Mouse (Mus musculus) monocyte, adult 5-6 weeks (primary cell): ENCODE measurements around the gene Cox8a. TPM values are rescaled to one million over a fixed set of nuclear protein-coding genes. Genes with fewer than 3 reads are reported as not detected.

Experiments used
- ATAC-seq: fragments of 153-309, 156-312 bp; replicated peaks from 2 replicates; pipeline ENCODE4 v1.8.0; 2017; ENCODE audit warnings: mild to moderate bottlenecking; ENCODE audit not compliant: low TSS enrichment, insufficient number of reproducible peaks, severe bottlenecking, poor library complexity, low FRiP score
- total RNA-seq: library from RNA; stranded (forward); fragments of 200-1000, 200-491, 200-594 nt; gene quantifications from 3 replicates; pipeline ENCODE4 v1.2.3, GENCODE M21; 2017

The Cox8a gene
- total RNA-seq, 1 experiment from 2014 or later, result 246 TPM

GRCm38 (mm10) chr19:7225096-7225690, 7.8 kb upstream of the Cox8a start:
- no peak for ATAC-seq

- no peak for ATAC-seq
These were observed 6.8 kb upstream of the Cox8a start for GRCm38 (mm10) chr19:7224253-7224652.

DNA sequence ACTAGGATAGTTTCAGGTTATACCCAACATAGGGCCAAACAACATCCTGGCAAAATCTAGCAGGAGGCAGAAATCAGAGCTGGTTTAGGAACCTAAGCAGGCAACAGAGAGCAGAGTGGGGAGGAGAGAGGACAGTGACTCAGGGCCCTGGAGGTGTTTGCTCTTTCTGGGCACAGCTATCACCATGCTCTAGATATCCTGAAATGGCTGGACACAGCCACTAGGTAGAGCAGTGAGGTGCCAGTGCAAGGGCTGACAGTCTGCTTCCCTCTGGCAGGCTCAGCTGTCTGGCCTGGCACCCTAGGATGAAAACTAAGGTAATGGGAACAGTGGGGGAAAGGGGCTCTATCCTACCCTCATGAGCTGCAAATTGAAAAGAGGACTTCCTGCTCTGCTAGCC, 6.1 kb upstream of the Cox8a start:
- no peak for ATAC-seq

DNA sequence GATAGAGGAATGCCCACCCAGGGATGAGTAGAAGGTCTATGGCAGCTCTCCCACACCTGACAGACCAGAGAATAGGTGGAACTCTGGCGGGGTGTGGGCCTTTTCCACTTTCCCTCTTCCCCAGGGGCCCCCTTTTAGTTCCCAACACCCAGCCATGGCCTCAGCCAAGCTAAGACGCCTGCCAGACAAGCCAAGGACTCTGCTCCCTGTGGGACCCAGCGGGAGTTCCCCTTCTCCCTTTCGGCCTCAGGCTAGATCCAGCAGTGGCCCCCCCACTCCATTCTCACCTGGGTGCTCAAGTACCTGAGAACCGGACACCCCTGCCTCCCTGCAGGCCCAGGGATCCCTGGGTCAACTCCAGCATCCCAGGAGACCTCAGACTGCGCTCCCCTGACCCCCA, 4.8 kb upstream of the Cox8a start:
- no peak for ATAC-seq

DNA sequence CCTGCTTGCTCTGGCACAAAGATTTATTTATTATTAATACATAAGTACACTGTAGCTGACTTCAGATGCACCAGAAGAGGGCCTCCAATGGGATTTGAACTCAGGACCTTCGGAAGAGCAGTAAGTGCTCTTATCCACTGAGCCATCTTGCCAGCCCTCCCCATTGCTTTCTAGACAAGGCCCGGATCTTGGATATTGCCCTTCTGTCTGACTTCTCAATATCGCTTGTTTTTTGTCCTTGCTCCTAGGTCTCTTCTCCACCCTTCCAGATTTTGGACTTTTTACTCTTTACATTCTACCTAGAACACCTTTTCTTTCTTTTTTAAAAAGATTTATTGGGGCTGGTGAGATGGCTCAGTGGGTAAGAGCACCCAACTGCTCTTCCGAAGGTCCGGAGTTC, 1.3 kb upstream of the Cox8a start:
- ATAC-seq, result no peak

DNA sequence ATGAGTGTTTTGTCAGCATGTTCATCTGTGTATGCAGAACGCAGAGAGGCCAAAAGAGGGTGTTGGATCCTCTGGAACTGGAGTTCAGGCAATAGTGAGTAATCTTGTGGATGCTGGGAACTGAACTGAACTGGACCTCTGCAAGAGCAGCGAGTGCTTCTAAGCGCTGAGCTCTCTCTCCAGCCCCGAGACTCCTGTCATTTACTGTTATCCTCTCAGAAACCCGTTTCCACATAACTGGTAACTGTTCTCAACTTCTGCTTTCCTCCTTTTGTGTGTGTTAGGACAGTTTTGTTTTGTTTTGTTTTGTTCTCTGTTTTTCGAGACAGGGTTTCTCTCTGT, 481 bp upstream of the Cox8a start:
- peak; percentile 28 for ATAC-seq

DNA sequence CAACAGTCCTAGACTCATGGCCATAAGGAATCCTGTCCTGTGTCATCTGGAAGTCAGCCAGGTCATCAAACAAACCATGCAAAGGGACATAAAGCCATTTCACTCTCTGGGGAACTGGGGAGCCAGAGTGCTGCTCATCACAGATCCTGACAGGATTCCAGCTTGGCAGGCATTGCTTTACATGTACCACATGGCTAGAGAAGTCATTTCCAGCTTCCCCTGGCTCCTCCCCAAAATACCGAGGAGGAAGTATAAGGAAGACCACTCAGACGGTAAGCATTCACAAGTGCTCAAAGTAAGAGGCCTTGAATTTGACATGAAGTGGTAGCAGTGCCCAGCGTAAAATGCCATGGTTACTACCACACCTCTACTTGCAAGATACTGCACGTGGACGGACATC, 2.9 kb downstream of the Cox8a start:
- no peak for ATAC-seq

- ATAC-seq, result no peak
These were observed 4.4 kb downstream of the Cox8a start for GRCm38 (mm10) chr19:7213010-7213409.

- no peak for ATAC-seq
These were observed 5.2 kb downstream of the Cox8a start for GRCm38 (mm10) chr19:7212216-7212615.

GRCm38 (mm10) chr19:7209907-7210646, 7.3 kb downstream of the Cox8a start:
- ATAC-seq, result no peak

GRCm38 (mm10) chr19:7205753-7206736, 11.4 kb downstream of the Cox8a start, which contains the start of gene Otub1:
Otub1 (minus strand) TSS chr19:7206316.
- peak; percentile 95 for ATAC-seq

GRCm38 (mm10) chr19:7205326-7205725, 12.1 kb downstream of the Cox8a start:
- ATAC-seq, result no peak

DNA sequence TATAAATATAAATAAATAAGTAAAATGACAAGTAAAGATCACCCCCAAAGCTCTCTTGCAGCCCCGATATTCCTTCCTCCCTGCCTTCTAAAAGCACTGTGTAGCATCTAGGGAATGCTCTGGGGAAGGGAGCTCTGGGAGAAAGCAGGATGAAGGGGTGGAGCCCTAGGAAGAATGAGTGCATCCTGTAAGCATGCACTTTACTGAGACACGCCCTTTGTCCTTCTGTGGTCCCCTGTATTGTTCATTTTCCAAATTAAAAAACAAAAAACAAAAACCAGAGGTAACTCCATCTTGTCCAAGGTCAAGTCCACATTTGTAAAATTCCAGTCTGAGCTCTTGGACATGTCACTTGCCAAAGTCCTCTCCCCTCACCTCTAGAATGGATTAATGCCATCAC, 12.5 kb downstream of the Cox8a start:
- no peak for ATAC-seq

GRCm38 (mm10) chr19:7200427-7200826, 17.0 kb downstream of the Cox8a start:
- ATAC-seq, result no peak

DNA sequence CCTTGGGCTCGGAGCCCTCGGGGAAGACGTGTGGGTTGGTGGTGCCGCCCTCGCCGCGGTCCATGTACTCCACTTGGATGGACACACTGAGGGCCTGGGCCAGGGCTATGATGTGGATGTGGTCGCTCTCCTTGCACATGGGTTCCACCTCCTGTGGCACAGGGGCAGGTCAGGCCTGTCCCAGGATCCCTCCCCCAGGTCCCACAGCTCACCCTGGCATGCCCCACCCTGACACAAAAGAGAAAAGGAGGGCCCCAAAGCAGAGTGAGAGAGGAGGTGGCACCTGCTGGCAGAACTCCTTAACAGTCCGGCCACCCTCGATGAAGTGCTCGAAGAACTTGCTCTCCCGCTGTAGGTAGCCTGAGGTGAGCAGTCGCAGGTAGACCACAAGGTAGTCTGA, 18.3 kb downstream of the Cox8a start:
- no peak for ATAC-seq

DNA sequence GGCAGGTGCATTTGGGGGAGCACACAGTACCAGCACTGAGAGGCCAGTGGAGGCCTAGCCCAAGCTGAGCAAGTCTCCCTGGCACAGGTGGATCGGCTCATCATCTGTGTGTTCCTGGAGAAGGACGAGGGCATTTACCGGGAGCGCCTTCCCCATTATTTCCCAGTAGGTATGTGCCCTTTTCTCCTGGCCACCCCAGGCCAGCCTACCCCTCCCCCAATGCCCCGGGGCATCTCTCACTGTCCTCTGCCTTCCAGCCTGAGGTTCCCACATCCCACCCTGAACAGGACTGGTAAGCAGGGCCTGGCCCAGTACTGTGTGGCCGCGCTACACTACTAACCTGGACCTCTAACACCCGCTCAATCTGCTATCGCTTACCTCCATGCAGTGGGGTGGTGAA, 20.0 kb downstream of the Cox8a start:
- ATAC-seq, result no peak

DNA sequence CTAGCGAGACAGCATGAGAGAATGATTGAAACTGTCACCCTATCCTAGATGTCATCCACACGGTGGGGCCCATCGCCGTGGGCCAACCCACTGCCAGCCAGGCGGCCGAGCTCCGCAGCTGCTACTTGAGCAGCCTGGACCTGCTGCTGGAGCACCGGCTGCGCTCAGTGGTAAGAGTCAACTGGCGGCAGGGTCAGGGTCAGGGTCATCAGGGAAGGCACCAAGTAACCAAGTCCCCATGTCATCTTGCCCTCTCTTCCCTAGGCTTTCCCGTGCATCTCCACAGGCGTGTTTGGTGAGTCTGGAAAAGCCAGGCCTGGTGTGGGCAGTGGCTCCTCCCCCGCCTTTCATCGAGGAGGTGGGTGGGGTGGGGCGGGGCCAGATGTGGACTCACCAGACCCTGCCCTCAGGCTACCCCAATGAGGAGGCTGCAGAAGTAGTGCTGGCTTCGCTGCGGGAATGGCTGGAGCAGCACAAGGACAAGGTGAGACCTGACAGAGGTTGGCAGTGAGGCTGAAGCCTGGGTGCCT, 20.6 kb downstream of the Cox8a start:
- ATAC-seq, result no peak

DNA sequence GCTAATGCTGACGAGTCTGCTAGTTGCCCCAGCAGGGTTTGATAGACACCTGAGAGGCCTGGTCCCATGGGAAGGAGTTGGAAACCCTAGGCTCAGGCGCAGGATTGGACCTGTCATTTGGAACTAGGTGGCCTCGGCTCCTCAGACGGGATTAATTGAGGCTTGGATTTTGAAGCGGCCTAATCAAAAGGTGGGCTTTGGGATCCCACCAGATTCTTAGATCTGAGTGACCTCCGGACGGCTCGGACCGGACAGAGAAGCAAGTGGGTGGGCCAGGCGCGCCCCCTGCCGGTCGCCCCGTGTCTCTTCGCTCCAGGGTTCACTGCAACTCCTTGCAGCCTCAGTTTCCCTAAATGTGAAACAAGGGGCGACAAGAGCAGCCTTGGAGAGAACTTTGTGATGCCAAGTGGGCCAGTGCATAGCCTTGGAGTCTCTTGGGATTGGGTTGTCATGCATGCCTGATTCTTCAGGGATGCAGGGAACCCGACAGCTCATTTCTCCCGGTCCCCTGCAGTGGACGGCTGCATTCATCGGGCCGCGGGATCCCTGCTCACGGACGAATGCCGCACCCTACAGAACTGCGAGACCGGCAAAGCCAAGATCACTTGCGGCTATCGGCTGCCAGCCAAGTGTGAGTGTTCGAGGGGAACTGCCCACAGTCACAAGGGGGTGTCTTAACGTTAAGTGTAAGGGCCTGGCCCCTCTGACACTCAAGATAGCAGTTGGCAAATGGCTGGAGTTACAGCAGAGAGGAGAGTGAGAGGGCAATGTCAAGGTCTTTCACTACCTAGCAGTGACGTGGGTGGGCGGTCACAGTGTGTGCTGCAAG, 21.3 kb downstream of the Cox8a start:
- ATAC-seq, result no peak
